Mouse (Mus musculus) frontal cortex, postnatal 25 days (tissue): ENCODE data around the gene Eef2k.

Experiments
- DNase-seq, 2 experiments: peaks; one replicate each; pipeline ENCODE4 v3.0.0; 2022; ENCODE audit warnings: low spot score in 2 of 2

The Eef2k gene

DNA sequence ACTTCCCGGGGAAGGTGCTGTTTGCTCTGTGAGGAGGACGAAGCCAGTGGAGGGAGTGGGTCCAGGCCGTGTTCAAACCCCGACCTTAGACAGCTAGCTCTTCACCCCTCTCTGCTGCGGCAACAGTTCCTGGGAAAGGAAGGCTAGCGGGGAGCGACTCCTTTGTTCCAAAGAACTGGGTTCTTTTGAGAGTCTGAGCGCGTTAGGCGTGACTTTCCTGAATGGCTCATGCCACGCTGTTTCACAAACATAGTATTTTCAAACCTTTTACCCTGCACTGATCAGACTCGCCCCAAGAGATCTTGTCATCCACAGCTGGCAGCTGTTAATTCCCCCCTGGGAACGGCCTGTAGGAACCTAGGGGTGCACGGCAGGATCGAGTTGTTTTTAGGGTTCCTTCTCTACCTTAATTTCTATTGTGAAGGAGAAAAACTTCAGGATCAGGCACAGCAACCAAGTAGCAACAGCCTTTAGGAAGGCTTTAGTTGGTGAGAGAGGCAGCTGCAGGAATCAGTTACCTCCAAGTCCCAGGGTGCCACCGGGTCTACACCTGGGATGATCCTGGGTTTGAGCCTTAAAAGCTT is 1.3 kb downstream of the Eef2k start:
- no peak for DNase-seq

DNA sequence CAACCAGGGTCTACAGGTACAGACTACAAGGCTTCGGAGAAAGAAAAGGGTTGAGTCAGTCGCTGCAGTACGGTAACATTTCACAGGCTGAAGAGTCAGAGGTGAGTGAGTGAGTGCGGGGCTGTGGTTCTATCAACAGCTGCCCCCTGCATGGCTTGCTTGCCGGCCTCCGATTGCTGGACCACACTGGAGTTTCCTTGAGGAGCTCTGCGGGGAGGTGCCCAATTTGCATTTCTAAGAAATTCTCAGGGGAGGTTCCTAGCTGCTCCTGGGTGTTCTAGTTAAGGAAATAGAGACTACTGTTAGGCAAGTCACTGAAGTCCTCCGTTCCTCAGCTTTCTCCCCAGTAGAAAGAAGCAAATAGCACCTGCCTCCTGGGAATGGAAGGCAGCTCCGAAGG is 2.1 kb downstream of the Eef2k start:
- no peak for DNase-seq

DNA sequence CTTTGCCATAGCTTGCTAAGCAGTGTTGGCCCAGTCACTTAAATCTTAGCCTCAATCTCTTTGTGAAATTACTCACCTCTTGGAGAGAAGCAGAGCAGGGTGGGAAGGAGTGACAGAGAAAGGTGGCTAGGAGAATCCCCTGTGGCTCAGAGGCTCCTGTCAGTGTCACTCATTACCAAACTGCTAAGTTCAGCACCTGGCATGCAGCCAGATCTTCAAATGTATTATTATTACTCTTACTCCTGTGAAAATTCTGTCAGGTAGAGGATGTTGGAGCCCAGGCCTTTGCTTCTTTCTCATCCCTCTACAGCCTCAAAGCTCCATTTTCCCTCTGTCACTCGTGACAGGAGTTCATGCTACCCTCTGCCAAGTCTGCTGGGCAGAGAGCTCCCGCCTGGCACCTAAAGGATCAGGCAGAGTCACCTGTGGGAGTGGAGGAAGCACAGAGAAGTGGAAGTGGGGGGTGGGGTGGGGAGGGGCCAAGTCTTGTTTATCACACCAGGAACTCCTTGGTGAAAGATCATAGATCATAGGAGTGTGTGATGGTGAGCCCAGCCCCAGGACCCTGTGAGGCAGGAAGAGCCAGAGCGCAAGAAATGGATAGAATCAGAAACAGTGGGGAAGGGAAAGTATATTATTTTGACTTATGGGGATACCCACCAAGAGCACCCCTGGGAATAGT is 6.3 kb downstream of the Eef2k start:
- DNase-seq, result no peak

DNA sequence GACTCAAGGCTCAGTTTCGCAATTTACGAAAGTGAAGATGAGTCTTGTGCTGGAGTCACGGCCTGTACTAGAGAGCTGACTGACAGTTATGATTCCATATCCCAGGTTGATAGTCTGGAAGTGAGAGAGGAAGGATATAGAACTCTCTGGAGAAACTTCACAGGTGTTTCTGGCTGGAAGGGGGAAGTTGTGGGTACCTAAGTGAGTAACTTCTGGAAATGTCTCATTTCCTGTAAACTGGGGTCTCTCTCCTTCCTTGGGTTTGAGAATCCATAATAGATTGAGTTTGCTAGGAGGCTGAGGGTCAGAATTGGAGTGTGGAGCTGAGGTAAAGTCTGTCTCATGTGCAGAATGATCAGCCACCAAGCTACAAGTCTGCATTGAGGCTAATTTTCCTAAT is 7.5 kb downstream of the Eef2k start:
- DNase-seq, result no peak

DNA sequence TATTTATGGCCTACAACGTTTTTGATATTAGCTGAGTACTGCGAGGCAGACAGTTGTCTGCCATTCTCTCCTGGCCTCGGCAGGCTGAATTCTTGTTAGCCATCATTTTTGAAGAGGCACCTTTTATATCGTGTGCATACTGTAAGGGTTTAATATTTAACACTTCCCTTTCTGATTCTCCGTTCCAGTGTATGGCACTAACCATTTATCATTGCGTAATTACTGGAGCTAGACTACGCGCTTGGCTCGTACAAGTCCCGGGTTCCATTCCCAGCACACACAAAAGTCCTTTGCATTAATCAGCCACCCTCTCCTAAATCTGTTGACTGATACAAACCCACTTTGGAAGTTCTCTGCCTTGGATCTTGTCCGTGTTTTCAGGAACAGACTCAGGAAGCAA is 17.2 kb downstream of the Eef2k start:
- DNase-seq, result no peak

DNA sequence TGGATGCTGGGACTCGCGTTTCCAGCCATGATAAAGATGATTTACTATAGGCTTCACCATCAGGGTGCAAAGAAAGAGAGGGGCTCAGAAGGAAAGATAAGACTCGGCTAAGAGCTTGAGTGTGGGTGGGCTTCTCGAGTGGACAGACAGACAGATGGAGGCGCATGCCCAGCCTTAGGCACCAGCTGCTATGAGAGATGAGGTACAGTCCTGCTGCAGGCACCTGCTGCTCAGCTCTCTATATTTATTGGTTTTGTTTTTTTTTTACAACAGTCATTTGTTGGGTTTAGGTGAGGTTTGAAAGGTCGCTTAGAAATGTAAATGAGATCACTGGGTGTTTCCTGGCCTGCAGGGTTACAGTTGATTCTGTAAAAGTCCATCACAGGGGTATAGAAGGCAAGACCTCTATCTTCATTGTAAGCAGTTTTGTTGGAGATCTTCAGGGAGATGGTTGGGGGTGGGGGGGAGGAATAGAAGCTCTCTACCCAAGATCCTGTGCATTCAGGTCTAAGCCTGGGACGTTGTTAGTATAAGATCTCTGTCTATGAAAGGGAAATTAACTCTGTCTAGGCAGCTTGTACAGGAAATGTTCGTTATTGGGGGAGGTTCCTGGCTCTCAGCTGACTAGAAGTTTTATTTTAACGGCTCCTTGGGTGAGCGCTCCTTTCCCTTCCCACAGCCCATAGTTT is 18.3 kb downstream of the Eef2k start:
- DNase-seq, result no peak

DNA sequence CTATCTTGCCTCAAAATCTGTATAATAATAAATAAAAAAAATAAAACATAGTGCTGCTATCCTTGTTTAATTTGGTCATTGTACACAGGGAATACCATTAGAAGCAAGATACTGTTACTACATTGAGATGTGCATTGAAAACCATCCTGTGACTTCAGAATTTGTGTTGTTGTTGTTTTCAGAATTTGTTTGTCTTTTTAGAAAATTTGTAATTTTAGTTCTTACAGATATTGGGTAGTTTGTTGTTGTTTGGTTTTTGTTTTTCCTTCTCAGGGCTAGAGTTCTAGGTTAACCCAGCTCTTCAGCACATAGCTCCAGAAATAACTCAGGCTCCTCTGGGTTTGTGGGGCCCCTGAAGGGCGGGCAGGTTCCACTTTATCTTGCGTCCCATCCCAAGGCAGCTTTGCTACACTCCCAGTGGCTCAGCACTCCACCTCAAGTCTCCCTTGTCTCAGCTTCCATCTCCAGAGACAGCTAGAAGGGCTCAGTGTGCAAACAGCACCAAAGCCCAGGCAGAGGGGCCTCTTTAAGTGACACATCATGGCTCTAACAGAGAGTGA is 18.9 kb downstream of the Eef2k start:
- DNase-seq, result no peak

DNA sequence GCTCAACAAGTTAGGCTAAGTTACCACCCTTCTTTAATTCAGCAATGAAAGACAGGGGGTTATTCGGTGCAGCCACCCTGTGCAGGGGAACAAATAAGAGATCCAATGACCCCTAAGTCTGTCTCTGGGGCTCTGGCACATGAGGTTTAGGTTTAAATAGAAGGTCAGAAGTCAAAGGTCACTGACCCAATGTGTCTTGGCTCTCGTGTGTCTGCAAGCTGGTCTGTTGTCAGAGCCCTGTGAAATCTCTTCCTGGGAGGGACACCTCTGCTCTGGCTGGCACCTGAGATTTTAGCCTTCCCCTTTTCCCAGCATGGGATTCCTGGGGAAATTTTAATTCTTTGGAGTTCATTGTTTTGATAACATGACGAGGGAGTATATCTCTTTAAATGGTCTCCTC is 19.6 kb downstream of the Eef2k start:
- no peak for DNase-seq

DNA sequence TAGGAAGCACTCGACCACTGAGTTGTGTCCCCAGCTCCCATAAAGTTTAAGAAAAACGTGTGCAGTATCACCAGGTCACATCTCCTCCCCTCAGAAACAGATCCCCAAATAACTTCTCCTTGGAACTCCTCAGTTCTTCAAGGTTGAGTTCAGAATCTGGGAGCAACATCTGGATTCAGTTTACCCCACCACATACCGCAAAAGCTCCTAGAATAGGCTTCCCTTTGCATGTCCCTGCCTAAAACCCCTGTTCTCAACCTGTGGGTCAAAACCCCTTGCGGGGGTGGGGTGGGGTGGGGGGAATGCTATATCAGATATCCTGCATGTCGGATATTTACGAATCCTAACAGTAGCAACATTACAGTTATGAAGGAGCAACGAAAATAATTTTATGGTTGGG is 20.0 kb downstream of the Eef2k start:
- no peak for DNase-seq

DNA sequence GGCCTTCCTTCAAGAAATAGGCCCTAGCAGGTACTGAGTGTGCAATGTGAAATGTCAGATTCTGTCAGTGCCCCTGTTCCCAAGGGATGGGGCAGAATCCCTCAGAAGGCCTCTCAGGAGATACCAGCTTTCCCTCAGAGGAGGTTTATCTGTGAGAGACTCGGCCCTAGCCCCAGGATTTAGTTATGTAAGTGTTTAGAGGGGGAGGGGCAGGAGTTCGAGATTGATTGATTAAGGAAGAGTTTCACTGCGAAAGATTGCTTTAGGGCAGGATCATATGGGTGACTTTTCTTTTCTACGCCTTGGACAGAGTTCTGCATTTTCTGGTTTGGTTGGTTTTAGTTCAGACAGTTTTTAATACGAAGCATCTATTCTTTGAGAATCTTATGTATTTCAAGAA is 20.8 kb downstream of the Eef2k start:
- DNase-seq, result no peak

DNA sequence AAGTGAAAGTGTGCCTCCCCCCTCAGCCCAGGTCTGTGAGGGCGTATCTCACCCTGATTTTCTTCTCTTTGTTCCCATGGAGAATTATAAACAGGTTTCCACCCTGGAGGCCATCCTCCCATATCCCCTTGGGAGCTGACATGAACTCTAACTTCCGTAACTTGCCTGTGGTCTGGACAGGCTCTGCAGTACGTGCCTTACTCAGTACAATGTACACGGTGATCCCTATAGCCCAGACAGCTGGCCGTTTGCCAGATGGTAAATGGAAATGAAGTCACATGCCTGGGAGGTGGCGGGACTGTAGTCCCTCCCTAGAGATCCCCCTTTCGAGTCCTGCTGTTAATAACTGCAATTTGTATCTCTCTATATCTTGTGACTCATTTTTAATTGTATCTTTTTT is 22.5 kb downstream of the Eef2k start:
- no peak for DNase-seq

DNA sequence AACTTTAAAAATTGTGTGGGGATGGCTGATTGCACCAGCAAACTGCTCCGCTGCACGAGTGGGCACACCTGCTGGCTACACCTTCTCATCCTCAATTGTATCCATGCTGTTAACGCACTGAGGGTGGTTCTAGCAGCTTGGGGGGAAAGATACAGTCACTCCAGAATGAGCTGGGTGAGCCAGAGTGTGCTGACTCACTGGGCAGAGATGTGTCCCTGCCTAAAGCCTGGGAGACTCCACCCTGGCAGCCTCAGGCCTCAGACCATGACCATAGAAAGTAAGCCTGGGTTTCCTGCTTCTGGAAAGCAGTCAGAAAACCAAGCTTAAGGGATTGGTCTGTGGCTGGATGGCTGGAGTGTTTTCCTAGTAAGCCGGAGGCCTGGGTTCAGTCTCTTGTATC is 23.2 kb downstream of the Eef2k start:
- DNase-seq, result no peak

DNA sequence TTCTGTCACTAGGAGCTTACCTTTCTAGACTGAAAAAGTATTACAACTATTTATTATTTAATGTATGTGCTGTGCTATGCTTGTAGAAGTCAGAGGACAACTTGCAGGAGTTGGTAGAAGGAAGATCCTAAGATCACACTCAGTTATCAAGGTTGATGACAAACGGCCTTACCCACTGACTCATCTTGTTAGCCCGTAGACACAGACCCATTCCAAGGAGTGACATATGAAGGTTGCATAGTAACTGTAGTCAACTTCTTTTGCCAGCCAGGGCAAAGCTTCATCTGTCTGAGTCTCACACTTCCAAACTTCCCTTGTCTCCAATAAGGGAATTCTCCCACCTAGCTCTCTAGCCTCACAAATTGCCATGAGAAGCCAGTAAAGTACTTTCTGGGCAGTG is 24.1 kb downstream of the Eef2k start:
- DNase-seq, result no peak

DNA sequence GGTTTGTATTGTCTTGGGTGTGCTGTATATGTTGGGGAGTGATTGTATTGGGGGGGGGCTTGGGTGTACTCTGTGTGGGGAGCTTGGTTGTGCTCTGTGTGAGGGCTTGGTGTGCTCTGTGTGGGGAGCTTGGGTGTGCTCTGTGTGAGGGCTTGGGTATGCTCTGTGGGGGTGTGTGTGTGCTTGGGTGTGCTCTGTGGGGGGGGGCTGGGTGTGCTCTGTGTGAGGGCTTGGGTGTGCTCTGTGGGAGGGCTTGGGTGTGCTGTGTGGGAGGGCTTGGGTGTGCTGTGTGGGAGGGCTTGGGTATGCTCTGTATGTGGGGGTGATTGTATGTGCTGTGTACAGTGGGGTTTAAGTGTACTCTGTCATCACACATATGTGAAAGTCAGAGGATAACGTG is 25.1 kb downstream of the Eef2k start:
- no peak for DNase-seq

DNA sequence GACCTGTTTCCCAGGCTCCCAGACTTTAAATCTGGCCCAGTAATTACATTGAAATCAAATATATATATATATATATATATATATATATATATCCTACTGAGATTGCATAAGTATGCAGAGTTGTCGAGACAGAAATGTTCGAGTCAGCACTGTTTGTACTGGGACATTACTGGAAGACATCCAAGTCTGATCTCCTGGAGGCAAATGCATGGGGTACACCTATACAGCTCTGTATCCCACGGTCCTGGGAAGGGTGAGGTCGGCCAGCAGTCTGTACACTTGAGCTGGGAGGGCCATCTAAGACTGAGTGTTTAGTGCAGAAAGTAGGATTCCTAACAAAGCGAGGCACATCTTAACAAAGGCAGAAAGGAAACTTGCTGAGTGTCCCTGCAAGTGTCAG is 27.3 kb downstream of the Eef2k start:
- DNase-seq, result no peak

DNA sequence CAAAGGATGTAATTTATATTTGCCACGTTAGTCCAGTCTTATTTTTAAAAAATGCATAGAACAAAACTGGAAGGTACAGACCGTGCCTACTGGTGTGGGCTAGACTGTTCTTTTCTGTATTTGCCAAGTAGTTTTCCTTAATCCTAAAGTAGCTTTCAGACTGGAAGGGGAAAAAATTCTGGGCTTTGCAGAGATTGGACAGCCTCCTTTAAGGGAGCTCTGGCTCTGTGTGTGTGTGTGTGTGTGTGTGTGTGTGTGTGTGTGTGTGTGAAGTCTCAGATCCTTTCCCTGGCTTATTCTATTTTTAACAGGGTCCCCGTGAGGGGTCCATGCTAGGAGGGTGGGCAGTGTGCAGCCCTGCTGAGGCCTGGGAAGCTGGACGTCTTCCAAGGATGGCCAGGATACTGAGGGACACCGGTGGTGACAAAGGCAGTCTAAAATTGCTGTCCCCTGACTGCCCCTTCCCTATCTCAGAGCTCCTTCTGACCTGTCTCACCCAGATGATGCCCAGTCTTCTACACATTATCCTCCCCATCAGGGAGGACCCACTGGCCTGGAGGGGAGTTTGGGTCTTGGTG is 27.9 kb downstream of the Eef2k start:
- DNase-seq, result no peak

DNA sequence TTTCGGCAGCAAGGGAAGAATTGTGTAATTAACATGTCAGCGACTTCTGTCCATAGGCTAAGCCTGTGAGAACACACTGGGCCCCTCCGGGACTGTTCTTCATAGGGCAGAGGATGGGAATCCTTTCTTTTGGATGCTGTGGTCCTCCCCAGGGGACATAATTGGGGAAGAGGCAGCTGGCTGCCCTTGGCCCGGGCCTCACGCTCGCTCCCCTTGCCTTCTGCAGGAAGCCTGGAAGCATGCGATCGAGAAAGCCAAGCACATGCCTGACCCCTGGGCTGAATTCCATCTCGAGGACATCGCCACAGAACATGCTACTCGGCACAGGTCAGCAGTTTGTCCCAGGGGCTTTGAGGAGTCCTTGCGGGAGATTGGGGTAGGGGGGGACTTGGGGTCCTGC is 30.5 kb downstream of the Eef2k start:
- no peak for DNase-seq

DNA sequence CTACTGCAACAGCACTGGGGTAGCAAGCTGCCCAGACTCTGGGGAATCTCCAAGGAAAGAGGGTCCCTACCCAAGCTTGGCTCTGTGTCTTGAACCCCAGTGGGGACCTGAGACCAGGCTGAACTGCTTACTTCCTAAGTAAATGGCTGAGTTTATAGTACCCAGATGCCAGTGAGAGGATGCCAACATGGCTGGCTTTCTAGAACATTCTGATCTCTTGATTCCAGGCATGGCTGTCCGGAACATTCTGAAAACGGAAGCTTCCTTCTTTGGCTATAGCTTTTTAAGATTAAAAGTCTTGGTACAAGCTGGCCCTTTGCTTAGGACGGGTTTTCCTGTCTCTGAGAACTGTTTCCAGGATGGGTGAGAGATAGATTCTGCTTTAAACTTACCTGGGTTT is 31.4 kb downstream of the Eef2k start:
- DNase-seq, result no peak

DNA sequence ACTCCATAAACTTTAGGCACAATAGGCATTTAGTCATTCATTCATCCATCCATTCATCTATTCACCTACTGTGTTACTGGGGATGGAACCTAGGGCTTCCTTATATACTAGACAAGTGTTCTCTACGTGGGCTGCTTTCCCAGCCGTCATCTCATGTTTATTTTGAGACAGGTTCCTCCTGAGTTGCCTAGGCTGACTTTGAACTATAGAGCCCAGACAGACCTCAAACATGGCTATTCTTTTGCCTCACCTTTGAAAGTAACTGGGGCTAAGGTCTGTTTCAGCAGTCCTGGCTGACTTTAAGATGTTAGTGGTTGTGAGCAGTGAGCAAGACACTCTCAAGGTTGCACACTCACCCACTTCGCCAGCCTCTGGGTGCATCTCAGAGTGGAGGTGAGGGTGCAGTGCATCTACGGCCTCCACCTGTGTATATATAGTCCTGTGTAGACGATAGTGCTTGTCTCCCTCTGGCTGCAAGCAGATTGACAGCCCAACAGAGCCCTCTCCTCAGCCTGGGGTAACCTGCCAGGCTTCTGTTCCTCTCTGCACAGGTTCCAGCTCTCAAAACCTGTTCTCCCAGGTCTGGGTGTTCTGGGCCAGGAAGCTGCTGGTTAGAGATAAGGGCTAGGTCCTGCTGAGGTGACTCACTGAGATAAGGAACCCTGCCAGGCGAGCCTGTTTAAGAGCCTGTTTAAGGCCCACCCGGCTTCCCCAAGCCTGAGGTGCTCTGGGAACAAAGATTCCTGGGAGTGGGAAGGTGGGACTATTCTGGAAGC is 32.3 kb downstream of the Eef2k start:
- DNase-seq, result no peak

DNA sequence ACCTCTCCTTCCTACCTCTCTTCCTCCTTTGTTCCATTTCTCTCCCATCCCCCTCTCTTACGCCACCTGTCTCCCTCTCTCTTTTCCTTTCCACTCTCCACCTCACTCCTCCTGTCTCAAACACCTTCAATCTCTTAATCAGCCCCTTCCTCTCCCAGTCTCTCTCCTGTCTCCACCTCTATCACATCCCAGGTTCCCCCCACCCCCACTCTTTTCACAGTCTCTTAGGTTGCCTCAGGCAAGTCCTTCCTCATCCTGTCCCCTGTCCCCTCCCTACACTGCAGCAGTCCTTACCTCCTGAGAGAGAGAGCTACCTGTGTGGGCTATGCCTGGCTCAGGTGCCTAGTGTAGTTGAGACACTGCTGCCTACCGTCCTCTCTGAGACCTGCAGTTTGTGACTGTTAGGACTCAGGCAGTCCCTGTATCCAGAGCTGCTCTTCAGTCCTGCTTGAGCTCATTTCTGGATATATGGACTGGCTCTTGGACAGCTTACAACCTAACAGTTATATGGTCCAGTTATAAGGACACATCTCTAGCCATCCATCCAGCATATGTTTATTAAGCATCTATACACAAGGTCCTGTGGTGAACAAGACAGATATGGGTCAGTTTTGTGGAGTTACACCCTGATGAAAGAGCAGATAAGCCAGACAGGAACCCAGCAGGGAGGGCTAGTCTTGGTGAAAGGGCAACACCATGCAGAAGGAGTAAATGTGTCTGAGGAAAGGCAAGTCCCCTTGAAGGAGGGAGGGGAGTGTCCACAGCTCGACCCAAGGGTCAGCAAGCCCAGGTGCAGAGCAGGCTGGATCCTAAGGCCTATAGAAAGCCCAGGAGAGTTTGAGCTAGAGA is 33.1 kb downstream of the Eef2k start:
- no peak for DNase-seq

DNA sequence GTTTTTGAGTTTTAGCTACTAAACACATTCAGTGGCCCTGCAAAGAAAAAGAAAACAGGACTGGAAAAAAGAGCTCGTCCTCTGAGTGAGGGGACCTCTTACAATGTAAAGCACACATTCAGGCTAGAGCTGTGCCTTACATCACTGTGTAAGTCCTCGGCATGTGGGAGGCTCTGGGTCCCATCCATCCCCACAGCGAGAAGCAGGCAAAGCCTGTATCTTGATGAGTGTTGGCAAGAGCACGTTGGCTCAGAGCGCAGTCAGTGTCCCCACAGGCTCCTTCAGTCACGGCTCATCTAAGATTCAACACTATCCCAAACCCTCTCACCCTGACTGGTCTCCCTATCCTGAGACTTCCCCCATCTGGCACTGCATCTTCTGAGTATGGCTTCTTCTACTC is 35.6 kb downstream of the Eef2k start:
- DNase-seq, result no peak
